Mouse (Mus musculus): Measurements from ENCODE around the gene Gp1ba. TPM values are rescaled to one million over a fixed set of nuclear protein-coding genes. Genes with fewer than 3 reads are reported as not detected.
A peak's percentile ranks its signal among the peaks of the same experiment; 100 is the strongest.

Gene Gp1ba
- total and polyA plus RNA-seq, 3 experiments = 1.6 to 5.0 TPM; not detected in 1

DNA sequence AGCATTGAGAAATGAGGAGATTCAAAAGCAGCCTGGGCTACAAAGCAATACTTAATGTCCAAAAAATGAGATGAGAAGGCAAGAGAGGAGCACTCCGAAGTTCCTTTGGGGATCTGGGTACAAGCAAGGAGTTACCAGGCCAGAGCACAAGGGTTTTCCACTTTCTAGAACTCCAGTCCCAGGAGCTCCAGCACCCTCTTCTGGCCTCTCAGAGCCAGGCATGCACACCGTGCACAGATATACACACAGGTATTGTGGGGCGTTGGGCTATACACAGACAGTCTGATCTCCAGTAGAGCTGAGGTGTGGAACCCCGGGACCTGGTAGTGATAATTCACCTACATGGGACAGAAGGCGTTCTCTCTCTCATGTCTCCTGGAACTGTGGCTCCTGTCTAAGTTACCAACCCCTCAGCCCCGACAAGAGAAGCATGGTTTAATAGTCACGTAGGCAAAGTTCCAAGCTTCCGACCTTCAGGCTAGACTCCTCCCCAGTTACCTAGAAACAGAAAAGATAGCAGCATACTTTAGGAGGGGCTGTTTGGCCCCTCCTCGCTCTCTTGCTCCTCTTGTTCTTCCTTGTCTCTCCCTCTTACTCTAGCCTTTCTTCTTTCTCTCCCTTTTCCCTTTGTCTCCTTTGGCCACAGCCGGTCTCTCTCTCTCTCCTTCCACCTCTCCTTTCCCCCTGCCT is 15.7 kb upstream of the Gp1ba start (continued):
- no peak for TF ChIP-seq TAL1 (IDR thresholded peaks at IDR 0.05; ENCODE audit: low read length)
- TF ChIP-seq MYB (IDR thresholded peaks at IDR 0.05; ENCODE audit: low read depth, low read length) = no peak
- no peak for TF ChIP-seq MEF2A (IDR thresholded peaks at IDR 0.05; ENCODE audit: extremely low read depth, insufficient replicate concordance, low read depth, low read length, poor library complexity, severe bottlenecking)
- TF ChIP-seq CHD1 (IDR thresholded peaks at IDR 0.05; ENCODE audit: low read depth, low read length) = no peak
- TF ChIP-seq ZC3H11A (IDR thresholded peaks at IDR 0.05; ENCODE audit: low read depth, low read length) = peak; percentile 87
- TF ChIP-seq CTCF (IDR thresholded peaks at IDR 0.05 in 2 of 3, conservative IDR thresholded peaks at IDR 0.05 in 1 of 3; ENCODE audit: control insufficient read depth in 1 of 3, insufficient read depth in 1 of 3, low read depth in 2 of 3, low read length in 3 of 3, poor library complexity in 1 of 3, severe bottlenecking in 1 of 3) = peak; percentile 67 to 93 (median 86)
- TF ChIP-seq SMC3 (IDR thresholded peaks at IDR 0.05; ENCODE audit: low read depth, low read length) = peak; percentile 92
- no peak for TF ChIP-seq EP300 (IDR thresholded peaks at IDR 0.05; ENCODE audit: low read depth in 1 of 2, low read length in 2 of 2)
- TF ChIP-seq POLR2AphosphoS2 (IDR thresholded peaks at IDR 0.05; ENCODE audit: low read length) = no peak

DNA sequence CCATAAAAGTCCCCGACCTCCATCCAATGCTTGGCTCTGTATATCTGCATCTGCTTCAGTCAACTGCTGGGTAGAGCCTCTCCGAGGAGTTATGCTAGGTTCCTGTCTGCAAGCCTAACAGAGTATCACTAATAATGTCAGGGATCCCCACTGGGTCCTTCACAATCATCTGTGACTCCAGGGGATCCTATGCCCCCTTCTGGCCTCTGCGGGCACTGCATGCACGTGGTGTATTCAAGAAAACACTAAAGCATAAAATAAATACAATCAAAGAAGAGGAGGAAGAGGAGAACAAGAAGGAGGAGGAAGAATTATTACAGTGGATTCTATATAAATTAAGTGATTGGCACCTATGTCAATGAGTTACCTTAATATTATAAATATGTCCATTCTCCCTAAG is 13.4 kb upstream of the Gp1ba start:
- H3K9ac ChIP-seq (ENCODE audit: control insufficient read depth, low read depth, low read length, poor library complexity, severe bottlenecking) = no peak overlapping the region
- TF ChIP-seq MEF2A (IDR thresholded peaks at IDR 0.05; ENCODE audit: extremely low read depth, insufficient replicate concordance, low read depth, low read length, poor library complexity, severe bottlenecking) (no peak), JUND (IDR thresholded peaks at IDR 0.05; ENCODE audit: low read depth, low read length) (no peak), TBP (IDR thresholded peaks at IDR 0.05; ENCODE audit: low read depth, low read length) (no peak), ETS1 (IDR thresholded peaks at IDR 0.05; ENCODE audit: low read depth, low read length) (no peak), POLR2A (IDR thresholded peaks at IDR 0.05; ENCODE audit: control insufficient read depth in 1 of 2, insufficient read depth in 1 of 2, low read depth in 1 of 2, low read length in 2 of 2, poor library complexity in 1 of 2) (no peak), MXI1 (IDR thresholded peaks at IDR 0.05; ENCODE audit: low read depth, low read length) (peak; percentile 55; the same call in 1 of the 2 replicates), RCOR1 (IDR thresholded peaks at IDR 0.05; ENCODE audit: low read depth, low read length) (no peak), MAFK (IDR thresholded peaks at IDR 0.05; ENCODE audit: borderline replicate concordance, low read depth, low read length) (no peak), CHD2 (IDR thresholded peaks at IDR 0.05; ENCODE audit: low read length) (no peak), ZMIZ1 (IDR thresholded peaks at IDR 0.05; ENCODE audit: low read depth, low read length) (no peak), ZNF384 (IDR thresholded peaks at IDR 0.05; ENCODE audit: low read depth, low read length) (no peak), MAX (IDR thresholded peaks at IDR 0.05; ENCODE audit: low read length) (peak; percentile 85), MAZ (IDR thresholded peaks at IDR 0.05; ENCODE audit: low read depth, low read length) (no peak), MYB (IDR thresholded peaks at IDR 0.05; ENCODE audit: low read depth, low read length) (no peak), MYC (IDR thresholded peaks at IDR 0.05; ENCODE audit: low read depth, low read length) (peak; percentile 95), TCF12 (IDR thresholded peaks at IDR 0.05; ENCODE audit: low read depth, low read length) (no peak), GABPA (IDR thresholded peaks at IDR 0.05; ENCODE audit: low read depth, low read length) (no peak), TAL1 (IDR thresholded peaks at IDR 0.05; ENCODE audit: low read length) (no peak), SMC3 (IDR thresholded peaks at IDR 0.05; ENCODE audit: low read depth, low read length) (peak; percentile 91), ZC3H11A (IDR thresholded peaks at IDR 0.05; ENCODE audit: low read depth, low read length) (peak; percentile 78), NRF1 (IDR thresholded peaks at IDR 0.05; ENCODE audit: insufficient read depth, low read depth, low read length, poor library complexity, severe bottlenecking) (no peak), E2F4 (IDR thresholded peaks at IDR 0.05; ENCODE audit: borderline replicate concordance, low read depth, low read length) (no peak), UBTF (IDR thresholded peaks at IDR 0.05; ENCODE audit: borderline replicate concordance, insufficient read depth, low read depth, low read length) (no peak), POLR2AphosphoS2 (IDR thresholded peaks at IDR 0.05; ENCODE audit: low read length) (no peak), USF1 (IDR thresholded peaks at IDR 0.05; ENCODE audit: low read depth, low read length) (peak; percentile 59), ELF1 (IDR thresholded peaks at IDR 0.05; ENCODE audit: low read depth, low read length) (no peak), USF2 (IDR thresholded peaks at IDR 0.05; ENCODE audit: borderline replicate concordance in 1 of 2, insufficient read depth in 1 of 2, low read depth in 1 of 2, low read length in 2 of 2) (no peak), RAD21 (IDR thresholded peaks at IDR 0.05; ENCODE audit: low read depth, low read length) (peak; percentile 76), SIN3A (IDR thresholded peaks at IDR 0.05; ENCODE audit: low read length) (peak; percentile 62; the same call in 1 of the 2 replicates), ZKSCAN1 (IDR thresholded peaks at IDR 0.05; ENCODE audit: low read depth, low read length) (no peak)

More for the DNA sequence above, 13.4 kb upstream of the Gp1ba start:
- no peaks in the 10 kb centered on the region for H3K79me2 ChIP-seq (ENCODE audit: control insufficient read depth, insufficient read depth, low read length, poor library complexity)
- no peaks in the 10 kb centered on the region for H3K27me3 ChIP-seq (ENCODE audit: control insufficient read depth in 1 of 2, insufficient read depth in 2 of 2, low read length in 2 of 2)
- no peak overlapping the region for H3K27ac ChIP-seq (ENCODE audit: control insufficient read depth, low read depth, low read length)
- peak; percentile 89 for DNase-seq (ENCODE audit: low read depth, low spot score)
- no peak overlapping the region for H3K4me3 ChIP-seq (ENCODE audit: control insufficient read depth in 1 of 2, insufficient read depth in 1 of 2, low read depth in 2 of 2, low read length in 2 of 2)
- peaks cover 5 to 16% of the 10 kb centered on the region in 2 experiments for H3K4me1 ChIP-seq (ENCODE audit: control insufficient read depth in 1 of 2, insufficient read depth in 2 of 2, low read length in 2 of 2)
- H3K9me3 ChIP-seq (replicated peaks; ENCODE audit: insufficient read depth, low read length) = no peaks in the 10 kb centered on the region
- peaks cover 0 to 14% of the 10 kb centered on the region in 2 experiments; a peak in 2 of 4 replicates for H3K36me3 ChIP-seq (ENCODE audit: control insufficient read depth in 1 of 2, insufficient read depth in 2 of 2, low read length in 2 of 2)
